Mouse (Mus musculus) C3H10T1/2 (cell line): ENCODE data around the gene Yjefn3. TPM values are rescaled to one million over a fixed set of nuclear protein-coding genes. Genes with fewer than 3 reads are reported as not detected.

Experiments used
- polyA plus RNA-seq, 2 experiments: library from polyadenylated mRNA; unstranded; fragments of >200 nt; fragmentation: generic; extraction: Trizol; gene quantifications; one replicate each; pipeline ENCODE4 v1.2.1; 2012; ENCODE audit warnings: missing spikeins in 2 of 2

Yjefn3 gene
- polyA plus RNA-seq: 10 to 100 TPM in 1 of 2 experiments, 1 to 10 TPM in 1; 8.5 to 22.4 TPM

DNA sequence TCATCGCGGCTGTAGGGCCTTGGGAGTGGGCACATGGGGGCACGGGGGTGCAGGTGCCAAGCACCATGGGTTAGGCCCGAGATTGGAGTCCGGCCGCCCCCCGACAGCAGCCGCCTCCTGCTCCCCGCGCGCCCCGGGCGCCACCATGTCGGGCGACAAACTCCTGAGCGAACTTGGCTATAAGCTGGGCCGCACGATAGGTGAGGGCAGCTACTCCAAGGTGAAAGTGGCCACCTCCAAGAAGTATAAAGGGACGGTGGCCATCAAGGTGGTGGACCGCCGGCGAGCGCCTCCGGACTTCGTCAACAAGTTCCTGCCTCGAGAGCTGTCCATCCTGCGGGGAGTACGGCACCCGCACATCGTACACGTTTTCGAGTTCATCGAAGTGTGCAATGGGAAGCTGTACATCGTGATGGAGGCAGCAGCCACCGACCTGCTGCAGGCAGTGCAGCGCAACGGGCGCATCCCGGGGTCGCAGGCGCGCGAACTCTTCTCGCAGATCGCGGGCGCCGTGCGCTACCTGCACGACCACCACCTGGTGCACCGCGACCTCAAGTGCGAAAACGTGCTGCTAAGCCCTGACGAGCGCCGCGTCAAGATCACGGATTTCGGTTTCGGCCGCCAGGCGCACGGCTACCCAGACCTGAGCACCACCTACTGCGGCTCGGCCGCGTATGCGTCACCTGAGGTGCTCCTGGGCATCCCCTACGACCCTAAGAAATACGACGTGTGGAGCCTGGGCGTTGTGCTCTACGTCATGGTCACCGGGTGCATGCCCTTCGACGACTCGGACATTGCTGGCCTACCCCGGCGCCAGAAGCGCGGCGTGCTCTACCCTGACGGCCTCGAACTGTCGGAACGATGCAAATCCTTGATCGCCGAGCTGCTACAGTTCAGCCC, at the start of gene Yjefn3, which contains the start of the genes Tssk6 and Ndufa13:
Yjefn3 (minus strand) TSS at position 550 of the 900 bp plus-strand sequence.
Tssk6 (plus strand) TSS at position 22 of the 900 bp plus-strand sequence.
Ndufa13 (minus strand) TSS at position 396 of the 900 bp plus-strand sequence.

DNA sequence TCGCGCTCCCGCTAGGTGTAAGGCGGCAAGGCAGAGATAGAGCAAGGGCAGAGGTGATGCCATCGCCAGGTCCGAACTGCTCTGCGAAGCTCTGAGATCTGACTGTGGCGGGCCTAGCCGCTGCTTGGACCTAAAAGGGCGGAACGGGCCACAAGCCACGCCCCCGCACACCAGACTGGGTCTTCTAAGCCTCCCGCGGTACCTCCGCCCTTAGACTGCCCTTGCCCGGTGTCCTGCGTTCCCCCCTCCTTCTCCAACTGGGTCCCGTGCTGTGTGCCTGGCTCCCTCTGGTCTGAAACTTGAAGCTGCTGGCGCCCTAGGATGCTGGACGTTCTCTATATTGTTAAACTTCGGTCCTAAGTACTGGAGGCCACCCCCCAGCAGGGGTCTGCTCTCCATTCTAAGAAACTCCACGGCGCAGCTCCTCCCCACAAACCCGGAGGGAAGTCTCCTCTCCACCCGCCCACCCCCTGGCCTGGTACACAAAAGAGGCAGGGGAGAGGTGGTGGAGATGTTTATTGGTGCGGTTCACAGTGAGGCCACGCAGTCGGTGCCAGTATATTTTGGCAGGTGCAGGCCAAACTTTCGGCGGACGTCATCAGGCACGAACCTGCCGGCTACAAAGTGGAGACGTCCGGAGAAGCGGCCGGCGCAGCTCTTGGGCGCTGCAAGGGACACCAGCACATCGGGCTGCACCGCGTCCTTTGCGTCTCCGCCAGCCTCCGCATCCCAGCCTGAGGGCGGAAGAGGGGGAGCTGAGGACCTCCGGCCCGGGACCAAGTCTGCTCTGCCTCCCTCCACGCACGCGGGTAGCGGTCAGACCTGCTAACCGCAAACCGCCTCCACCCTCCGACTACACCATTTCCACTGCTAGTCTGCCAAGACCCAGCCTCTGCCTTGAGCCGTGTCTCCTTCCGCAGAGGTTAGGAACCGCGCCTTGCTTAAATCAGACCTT, 14.9 kb downstream of the Yjefn3 start, which contains the start of gene Cilp2:
Cilp2 (minus strand) TSS at position 399 of the 955 bp plus-strand sequence.

Other genes starting within 250 kb of the Yjefn3 start
- under 1 TPM; 0.04 to 0.83 TPM for gene Zfp964, start 248.2 kb downstream of the Yjefn3 start, polyA plus RNA-seq
- gene Zfp869, start 192.0 kb downstream of the Yjefn3 start, polyA plus RNA-seq: 1 to 10 TPM in 1 of 2 experiments, under 1 TPM in 1; 0.20 to 4.4 TPM
- 1 to 10 TPM in 1 of 2 experiments, under 1 TPM in 1; 0.02 to 1.9 TPM for gene Zfp963, start 152.7 kb downstream of the Yjefn3 start, polyA plus RNA-seq
- not detected for gene Gm20422, start 127.8 kb downstream of the Yjefn3 start, polyA plus RNA-seq
- 10 to 100 TPM; 23.6 to 31.8 TPM for gene Atp13a1, start 111.5 kb downstream of the Yjefn3 start, polyA plus RNA-seq
- gene Zfp866, start 111.5 kb downstream of the Yjefn3 start, polyA plus RNA-seq: 1 to 10 TPM in 1 of 2 experiments, under 1 TPM in 1; 0.37 to 9.5 TPM
- 10 to 100 TPM in 1 of 2 experiments, 1 to 10 TPM in 1; 4.1 to 11.5 TPM for gene Gmip, start 94.0 kb downstream of the Yjefn3 start, polyA plus RNA-seq
- gene Lpar2, start 80.3 kb downstream of the Yjefn3 start, polyA plus RNA-seq: 1 to 10 TPM; 3.0 to 3.5 TPM
- gene Pbx4, start 70.2 kb downstream of the Yjefn3 start, polyA plus RNA-seq: 1 to 10 TPM; 2.6 to 3.5 TPM
- under 1 TPM in 1 of 2 experiments, not detected in 1; 0.07 TPM for gene Cilp2, start 15.0 kb downstream of the Yjefn3 start, polyA plus RNA-seq
- gene Tssk6, start 528 bp downstream of the Yjefn3 start, polyA plus RNA-seq: under 1 TPM; 0.13 to 0.72 TPM
- gene Ndufa13, start 154 bp downstream of the Yjefn3 start, polyA plus RNA-seq: 100 to 1,000 TPM; 233 to 235 TPM
- 10 to 100 TPM; 18.8 to 24.7 TPM for gene Gatad2a, start 93.7 kb upstream of the Yjefn3 start, polyA plus RNA-seq
- 10 to 100 TPM in 1 of 2 experiments, 1 to 10 TPM in 1; 8.4 to 34.1 TPM for gene Mau2, start 140.0 kb upstream of the Yjefn3 start, polyA plus RNA-seq
- gene Sugp1, start 140.1 kb upstream of the Yjefn3 start, polyA plus RNA-seq: 10 to 100 TPM; 24.7 to 34.4 TPM
- 1 to 10 TPM in 1 of 2 experiments, under 1 TPM in 1; 0.15 to 1.4 TPM for gene Tm6sf2, start 170.2 kb upstream of the Yjefn3 start, polyA plus RNA-seq
- 1 to 10 TPM in 1 of 2 experiments, under 1 TPM in 1; 0.66 to 1.2 TPM for gene Hapln4, start 180.7 kb upstream of the Yjefn3 start, polyA plus RNA-seq
- gene Ncan, start 218.2 kb upstream of the Yjefn3 start, polyA plus RNA-seq: under 1 TPM; under 0.01 to 0.06 TPM
- gene Nr2c2ap, start 228.6 kb upstream of the Yjefn3 start, polyA plus RNA-seq: 10 to 100 TPM; 28.9 to 68.0 TPM
- gene Rfxank, start 236.4 kb upstream of the Yjefn3 start, polyA plus RNA-seq: 10 to 100 TPM in 1 of 2 experiments, 1 to 10 TPM in 1; 7.9 to 19.7 TPM
- 10 to 100 TPM; 44.4 to 92.4 TPM for gene Borcs8, start 236.8 kb upstream of the Yjefn3 start, polyA plus RNA-seq
- gene Mef2b, start 237.0 kb upstream of the Yjefn3 start, polyA plus RNA-seq: under 1 TPM; 0.19 to 0.79 TPM